Mouse (Mus musculus) skeletal muscle tissue, adult 2 months (tissue): ENCODE measurements around the gene Crtap.
"Not testable (repeated sequence)": the region's sequence is repeated elsewhere in the genome, so short reads cannot be mapped to it uniquely, and the experiment has no call there.

ENCODE experiments used
- DNase-seq: peaks from one replicate; pipeline ENCODE4 v3.0.0-alpha.2; 2012; ENCODE audit warnings: low read depth, low spot score

Crtap gene

DNA sequence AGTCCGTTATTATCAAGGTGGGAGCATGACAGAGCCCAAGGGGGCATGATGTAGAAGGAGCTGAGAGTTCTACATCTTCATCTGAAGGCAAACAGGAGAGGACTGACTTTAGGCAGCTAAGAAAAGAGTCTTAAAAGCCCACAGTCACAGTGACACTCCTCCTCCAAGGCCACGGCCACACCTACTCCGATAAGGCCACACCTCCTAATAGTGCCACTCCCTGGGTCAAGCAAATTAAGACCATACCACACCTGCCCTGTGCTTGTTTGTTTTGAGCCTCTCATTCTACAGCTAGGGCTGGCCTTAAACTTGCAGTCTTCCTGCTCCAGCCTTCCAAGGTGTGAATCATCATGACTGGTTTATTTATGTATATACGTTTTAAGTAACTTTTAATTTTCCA lies 4.8 kb upstream of the Crtap start:
- DNase-seq = no peak

DNA sequence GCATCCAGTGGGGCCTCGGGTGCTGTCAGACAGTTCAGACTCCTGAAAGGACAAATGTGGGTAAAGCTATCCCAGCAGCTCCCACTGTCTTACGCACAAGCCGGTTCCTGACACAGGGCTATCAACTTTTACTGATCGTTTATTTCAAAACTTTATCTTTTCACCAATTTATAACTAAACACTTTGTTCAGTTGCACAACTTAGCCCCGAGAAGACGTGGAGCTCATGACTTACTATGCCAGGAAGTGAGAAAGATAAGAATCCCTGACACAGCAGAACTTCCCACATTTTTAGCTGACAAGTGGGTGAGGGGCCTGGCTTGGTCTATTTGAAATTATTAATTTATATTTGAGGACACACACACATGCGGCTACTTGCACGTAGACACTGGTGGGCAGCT lies 4.2 kb upstream of the Crtap start:
- no peak for DNase-seq

DNA sequence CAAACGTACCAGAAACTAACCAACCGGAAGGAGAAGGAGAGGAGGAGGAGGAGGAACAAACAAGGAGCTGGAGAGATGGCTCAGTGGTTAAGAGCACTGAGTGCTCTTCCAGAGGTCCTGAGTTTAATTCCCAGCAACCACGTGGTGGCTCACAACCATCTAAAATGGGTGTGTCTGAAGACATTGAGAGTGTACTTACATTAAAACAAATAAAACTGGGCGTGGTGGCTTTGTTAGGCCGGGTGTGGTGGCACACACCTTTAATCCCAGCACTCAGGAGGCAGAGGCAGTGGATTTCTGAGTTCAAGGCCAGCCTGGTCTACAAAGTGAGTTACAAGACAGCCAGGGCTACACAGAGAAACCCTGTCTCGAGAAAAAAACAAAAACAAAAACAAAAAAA lies 3.7 kb upstream of the Crtap start:
- DNase-seq = not testable (repeated sequence)

DNA sequence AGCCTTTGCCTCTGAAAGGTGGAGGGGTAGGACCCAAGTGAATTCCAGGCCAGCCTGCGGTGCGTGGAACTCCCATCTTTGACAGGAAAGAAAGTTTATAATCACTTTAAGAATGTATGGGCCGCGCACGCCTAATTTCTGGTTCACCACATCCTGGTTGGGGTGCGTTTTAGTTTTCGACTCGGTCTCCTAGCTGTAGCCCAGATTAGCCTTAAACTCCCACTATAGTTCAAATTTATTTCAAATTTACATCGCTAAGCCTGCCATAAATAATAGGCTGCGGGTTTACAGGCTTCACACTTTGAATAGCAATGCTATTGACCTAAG lies 237 bp upstream of the Crtap start:
- DNase-seq = no peak

DNA sequence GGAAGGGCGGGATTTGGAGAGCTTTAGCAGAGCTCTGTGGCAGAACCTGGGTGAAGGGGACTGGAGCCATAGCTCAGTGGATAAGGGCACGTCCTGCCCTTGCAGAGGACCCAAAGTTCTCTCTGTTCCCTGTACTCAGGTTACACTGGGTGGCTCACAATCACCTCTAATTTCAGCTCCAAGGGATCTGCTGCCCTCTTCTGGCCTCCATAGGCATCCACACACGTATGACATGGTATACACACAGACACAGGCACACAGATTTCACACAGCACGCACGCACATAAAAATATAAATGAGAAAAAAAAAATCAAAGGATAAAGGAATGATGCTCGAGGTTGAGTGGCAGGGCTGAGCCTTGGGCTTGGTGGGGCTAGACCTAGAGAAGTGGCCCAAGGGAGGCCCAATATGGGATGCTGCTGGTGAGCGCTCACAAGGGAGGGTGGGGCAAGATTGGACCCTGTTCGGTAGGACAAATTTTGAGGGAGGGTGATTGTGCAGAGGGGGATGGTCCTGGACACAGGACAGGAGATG lies 1.0 kb downstream of the Crtap start:
- DNase-seq = peak; percentile 50

DNA sequence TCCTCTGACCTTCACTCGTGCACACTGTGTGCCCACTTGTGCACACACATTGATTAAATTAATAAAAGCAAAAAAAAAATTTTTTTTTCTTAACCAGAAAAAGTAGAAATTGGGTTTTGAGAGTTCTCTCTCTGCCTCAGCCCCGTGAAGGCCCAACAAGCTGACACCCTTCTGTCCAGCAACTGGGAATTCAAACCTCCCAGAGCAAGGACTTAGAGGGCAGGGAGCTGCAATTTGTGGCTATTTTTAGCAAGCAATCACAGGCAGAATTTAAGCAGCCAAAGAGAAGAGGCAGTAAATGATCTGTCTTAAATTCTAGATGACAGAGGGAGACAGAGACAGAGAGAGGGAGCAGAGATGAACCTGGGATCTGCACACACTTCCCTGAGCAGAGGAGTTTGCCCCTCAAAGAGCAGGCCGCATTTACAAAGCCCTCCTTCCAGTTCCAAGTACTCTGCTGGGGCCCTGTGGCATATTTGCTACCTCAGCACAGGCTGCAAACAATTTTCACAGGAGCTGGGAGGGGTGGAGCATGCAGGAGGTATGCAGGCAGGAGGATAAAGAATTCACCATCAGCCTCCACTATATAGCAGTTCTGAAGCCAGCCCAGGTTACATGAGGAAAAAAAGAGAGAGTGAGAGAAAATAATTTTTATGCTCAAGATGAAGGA lies 1.6 kb downstream of the Crtap start:
- peak; percentile 60 for DNase-seq

DNA sequence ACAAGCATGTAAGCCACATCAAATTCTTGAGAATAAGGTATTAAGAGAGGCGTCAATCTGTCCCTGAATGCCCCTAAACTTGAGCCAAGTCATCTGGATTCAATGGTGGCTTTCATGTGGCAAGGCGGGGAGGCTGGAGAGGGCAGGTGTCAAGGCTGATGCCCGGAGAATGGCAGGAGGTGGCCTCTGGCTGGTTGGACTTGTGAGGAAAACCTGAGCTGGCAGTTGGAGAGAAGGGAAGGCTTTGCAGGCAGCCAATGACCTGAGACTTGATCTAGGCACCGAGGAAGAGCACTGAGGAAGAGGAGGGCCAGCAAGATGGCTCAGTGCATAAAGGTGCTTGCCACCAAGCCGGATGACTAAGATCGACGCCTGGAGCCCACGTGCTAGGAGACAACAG lies 2.2 kb downstream of the Crtap start:
- no peak for DNase-seq

DNA sequence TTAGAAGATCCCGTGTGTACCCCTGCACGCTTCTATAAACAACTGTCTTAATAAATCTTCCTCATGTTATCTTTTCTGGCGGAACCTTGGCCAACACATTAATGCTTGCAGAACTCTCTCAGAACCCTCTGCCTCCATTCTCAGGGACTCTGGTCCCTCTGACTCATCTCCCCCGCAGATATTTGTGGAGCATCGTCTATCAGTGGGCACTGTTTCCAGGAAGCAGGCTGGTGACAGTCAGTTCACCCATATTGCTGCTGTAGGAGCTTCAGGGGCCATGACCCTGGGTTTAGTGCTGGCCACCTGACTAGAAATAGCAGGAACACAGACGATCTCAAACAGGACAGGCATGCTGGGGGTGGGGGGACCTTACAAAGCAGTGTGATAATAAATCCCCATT lies 3.4 kb downstream of the Crtap start:
- DNase-seq = no peak

DNA sequence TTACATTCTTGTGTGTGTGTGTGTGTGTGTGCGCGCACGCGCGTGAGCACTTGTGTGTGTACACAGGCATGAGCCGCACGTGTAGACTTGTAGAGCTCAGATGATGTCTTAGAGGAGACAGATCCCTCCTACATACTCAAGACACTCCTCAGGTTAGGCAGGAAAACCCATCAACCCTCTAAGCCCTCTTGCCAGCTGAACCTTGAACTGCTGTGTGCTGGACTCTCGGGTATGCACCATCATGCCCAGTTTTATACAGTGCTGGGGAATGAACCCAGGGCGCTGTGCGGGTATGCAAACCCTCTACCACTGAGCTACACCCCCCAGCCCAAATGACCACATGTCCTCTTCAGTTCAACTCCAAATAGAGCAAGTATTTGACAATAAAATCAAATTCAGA lies 5.3 kb downstream of the Crtap start:
- DNase-seq = no peak

DNA sequence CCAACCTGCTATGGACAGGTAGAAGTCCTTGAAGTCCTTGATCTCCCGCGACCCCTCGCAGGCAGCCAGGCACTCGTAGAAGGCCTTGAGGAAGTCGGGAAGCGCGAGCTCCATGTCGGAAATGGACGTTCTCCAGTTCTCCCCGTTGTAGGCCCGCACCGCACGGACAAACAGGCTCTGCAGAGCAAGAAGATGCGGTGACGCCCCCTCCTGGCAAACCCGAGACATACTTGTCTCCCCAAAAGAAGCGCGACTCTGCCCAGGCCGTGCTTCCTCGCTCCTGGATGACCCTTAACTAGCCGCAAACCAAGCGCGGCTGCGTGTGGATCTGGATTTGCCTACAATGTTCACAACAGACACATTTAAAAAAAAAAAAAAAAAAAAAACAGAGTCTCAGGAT lies 5.8 kb downstream of the Crtap start:
- DNase-seq = no peak

DNA sequence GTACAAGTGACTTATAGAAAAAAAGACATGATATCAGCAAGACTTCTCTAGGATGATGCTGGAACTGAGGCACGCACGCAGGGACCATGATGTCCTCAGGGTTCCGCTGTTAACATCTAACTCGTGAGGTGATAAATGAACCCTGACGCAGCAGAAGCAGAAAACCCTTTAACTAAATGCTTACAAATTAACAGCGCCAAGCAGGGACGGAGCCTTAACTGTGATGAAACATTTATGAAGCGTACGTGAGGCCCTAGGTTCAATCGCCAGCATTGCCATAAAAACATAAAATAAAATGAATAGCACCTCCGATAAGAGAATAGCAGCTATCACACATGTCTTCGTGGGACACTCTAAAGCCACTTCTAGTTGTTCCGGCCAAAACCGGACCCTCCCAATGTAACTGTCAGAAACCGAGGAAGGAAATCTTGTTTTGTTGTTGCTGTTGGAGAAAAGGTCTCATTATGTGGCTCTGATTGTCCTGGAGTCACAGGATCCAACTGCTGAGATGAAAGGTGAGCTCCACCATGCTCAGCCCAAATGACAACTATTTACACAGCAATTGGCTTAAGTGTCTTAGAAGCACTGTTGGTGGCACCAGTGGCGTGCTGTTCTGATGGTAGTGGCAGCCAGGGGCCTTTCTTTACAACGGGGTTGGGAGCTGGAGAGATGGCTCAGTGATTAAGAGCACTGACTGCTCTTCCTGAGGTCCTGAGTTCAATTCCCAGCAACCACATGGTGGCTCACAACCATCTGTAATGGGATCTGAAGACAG lies 7.4 kb downstream of the Crtap start:
- no peak for DNase-seq

DNA sequence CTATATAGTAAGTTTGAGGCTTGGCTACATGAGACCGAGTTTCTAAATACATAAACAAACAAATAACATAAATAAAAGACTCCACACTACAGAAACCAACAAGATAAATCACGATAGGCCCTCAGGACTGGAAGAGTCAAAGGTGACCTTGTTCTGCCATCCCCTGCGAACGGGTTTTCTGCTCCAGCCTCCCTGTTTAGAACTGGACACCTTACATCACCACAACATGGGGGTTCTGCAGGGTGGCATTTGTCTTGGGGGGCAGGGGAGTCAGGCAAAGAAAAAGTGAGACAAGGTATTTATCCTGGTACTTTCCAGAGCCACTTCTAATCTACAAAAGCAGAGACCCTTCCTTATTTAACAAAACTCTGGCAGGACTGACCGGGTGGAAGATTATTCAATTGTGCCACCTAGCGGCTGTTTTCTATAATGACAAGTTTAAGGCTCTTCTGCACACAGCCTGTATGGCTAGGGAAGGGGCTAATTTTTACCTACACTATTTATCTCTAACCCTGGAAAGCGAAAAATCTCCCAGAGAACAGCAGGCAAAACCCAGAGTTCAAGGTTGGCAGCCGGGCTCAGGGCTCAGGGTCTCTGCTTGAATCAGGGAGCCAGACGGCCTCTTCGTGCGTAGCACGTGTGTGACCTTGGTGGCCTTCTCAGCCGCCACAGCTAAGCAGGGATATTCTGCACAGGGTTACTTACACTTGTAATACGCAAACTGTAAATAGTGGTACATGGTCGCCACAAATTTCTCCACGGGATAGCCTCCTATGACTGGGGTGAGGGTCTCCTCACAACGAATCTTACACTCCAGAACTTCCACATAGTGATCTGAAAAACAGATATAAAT lies 9.4 kb downstream of the Crtap start:
- no peak for DNase-seq

DNA sequence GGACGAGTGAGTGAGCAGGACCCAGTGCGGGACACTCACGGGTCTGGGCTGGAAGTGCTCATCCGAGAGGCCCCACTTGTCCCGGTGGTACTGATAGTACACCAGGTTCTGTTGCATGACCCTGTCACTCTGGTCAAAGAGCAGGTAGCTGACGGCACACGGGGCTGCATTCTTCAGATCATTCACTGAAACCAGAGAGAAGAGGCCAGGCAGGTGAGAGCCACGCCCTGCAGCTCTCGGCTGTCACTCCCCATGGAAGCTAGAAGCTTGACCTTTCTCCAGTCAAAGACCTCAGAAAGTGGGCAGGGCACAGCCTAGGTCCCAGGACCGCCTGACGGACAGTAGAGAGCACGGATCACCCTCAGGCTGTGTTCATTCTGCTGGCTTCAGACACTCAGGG lies 10.6 kb downstream of the Crtap start:
- no peak for DNase-seq

DNA sequence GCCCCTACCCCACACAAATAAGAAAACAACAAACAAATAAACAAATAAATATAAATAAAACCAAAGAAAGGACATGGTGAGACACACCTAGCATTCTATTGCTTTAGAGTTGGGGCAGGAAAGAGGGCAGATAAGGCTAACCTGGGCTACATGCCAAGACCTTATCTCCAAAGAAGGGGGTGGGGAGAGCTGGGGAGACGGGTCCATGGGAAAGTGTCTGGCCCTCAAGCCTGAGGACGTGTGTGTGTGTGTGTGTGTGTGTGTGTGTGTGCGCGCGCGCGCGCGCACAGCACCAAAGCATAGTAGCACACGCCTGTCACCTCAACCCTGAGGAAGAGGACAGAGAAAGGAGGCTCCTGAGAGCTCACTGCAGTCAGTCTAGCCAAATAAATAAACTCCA lies 13.3 kb downstream of the Crtap start:
- DNase-seq = no peak

DNA sequence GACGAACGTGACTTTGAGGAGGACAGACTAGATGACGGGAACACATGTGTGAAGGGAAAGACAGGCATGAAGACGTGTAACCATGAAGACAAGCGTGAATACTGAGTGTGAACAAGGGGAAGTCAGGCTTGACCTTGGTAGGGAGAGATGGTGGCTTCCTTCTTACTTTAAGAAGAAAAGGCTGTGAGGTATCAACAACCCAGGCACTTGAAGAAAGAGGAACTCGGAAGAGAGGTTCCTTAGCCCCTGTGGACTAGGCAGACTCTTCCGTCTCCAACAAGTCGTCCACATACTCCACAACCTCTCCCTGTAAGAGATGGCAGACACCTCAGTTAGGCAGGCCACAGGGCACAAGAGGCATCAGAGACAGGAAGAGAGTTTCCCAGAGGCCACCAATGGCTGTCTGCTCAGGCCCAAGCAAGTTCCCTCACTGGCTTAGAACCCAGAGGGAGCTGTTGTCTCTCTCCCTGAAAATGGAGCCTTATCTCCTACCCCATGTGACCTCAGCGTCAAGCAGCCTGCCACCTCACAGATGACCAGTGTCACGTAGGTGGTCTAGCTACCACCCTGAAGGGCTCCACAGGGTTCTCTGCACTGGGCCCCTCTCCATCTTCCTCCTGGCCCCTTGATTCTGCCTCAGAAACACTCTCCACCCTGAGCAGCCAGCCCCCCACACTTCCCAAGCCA lies 15.1 kb downstream of the Crtap start:
- DNase-seq = no peak

DNA sequence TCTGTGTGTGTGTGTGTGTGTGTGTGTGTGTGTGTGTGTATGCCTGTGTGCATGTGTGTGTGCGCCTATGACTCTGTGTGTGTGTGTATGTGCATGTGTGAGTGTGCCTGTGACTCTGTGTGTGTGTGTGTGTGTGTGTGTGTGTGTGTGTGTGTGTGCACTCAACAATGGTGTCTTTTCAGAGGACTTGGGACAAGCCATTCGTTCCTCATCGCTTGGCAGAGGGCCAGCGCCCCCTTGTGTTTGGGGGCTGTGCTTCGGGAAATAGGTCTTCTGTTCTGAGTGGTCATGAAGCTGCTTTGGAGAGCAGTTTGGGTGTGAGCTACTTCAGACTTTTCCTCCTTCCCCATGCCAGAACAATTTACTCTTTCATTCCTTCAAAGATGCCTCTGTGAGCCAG lies 18.8 kb downstream of the Crtap start:
- DNase-seq = not testable (repeated sequence)

DNA sequence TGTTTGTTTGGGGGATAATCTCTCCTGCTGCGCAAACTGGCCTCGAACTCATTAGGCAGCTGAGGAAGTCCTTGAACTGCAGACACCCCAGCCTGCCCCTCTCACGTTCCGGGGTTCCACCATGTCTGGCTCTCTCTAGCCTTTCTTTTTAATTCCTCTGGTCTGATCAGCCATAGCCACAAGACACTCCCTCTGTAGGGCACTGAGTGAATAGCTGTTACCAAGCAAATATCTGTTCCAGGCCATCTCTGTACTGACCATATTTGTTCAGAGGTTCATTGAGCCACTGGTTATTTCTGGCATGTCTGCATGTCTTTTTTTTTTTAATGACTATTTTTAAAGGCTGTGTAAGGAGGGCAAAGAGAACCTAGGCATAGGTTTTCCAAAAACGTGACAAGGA lies 21.1 kb downstream of the Crtap start:
- not testable (repeated sequence) for DNase-seq

DNA sequence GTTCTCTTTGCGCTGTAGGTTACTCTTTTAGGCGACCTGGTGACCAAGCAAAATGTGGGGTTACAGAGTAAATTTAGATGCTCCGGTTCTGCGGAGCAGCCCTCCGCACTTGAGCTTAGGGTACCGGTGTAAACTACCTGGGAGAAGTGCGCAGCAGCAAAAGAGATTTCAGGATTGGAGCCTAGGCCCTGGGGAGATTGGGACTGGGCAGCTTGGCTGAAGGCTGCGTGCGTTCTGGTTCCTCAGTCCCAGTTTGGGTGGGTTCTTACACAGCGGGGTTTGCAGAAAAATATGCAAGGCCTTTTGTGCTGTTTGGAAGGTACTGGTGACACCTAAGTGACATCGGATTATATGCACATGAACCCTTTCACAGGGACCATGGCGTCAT lies 22.0 kb downstream of the Crtap start:
- DNase-seq = no peak

DNA sequence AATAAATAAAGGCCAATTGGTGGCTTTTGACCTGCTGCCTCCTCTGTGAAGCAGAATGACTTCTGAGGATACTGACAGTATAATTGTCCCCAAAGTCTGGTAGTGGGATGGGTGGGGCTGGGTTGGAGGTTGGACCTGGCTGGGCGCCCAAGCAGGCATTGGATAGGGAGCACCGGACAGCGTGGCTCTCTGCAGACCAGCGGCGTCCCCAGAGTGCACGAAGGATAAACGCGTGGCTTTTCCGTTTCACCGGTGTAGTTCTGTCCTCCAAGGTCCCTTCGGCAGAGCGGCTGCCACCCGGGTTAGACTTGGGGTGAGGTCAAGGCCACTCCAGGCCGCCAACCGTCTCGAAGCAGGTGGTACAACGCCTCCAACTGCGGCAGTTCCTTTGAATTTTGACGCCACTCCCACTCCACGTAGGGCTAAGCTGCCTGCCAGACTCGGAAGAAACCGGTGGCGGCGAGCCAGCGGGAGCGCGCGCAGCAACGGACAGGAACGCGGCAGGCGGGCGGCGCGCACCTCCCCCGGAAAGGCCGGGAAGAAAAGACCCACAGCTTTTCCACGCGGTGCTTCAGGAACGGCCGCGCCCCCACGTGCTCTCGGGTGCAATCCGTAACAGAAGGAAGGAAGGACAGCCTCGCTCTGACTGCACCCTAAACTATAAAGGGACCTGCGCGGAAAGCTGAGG lies 22.5 kb downstream of the Crtap start:
- DNase-seq = no peak

DNA sequence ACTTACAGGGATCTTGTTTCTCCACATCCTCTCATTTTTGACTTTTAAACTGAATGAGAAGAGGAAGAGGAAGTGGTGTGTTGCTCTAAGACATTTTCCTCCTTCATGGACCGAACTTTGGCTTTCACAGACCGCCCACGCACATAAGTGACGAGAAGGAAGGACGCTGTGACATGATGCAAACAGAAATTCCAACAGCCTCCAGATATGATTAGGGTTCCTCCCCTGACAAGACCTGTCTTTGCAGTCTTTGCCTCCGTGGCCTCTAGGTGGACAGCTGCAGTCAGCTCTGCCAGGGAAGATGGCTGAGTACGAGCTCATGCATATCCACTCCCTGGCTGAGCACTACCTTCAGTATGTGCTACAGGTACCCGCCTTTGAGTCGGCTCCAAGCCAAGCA lies 60.6 kb downstream of the Crtap start, which contains the start of gene Bcl2a1c:
TSS of gene Bcl2a1c (plus strand) at position 281 of the 400 bp plus-strand sequence.
- not testable (repeated sequence) for DNase-seq

DNA sequence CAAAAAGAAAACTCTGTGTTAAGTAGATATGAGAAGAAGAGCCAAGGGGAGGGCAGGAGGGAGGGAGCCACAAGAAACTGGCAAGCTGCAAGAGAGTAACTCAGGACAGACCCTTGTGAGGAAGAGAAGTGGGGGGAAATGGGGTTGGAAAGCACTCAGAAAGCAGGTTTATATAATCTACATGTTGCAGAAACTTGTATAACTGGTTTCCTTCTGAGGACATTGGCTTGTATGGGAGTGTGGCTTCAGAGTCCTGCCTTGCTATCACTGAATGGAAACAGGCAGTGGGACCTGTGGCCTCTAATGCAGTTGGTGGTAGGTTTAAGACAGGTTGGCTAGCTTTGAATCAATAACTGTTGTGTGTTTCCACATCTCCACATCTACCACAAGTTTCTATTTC lies 62.1 kb downstream of the Crtap start:
- DNase-seq = not testable (repeated sequence)
